Mouse (Mus musculus): ENCODE results near the gene Sstr2.
"Not testable (repeated sequence)": the region's sequence is repeated elsewhere in the genome, so short reads cannot be mapped to it uniquely, and the experiment has no call there.

The Sstr2 gene

GRCm38 (mm10) chr11:113657221-113657620, 38.1 kb downstream of the Sstr2 start:
- no peak for DNase-seq (ENCODE audit: low spot score)

- no peak for DNase-seq (ENCODE audit: low spot score)
Observed at GRCm38 (mm10) chr11:113658319-113658718, 39.2 kb downstream of the Sstr2 start.

GRCm38 (mm10) chr11:113658763-113659162, 39.6 kb downstream of the Sstr2 start:
- no peak for DNase-seq (ENCODE audit: low spot score)

DNA sequence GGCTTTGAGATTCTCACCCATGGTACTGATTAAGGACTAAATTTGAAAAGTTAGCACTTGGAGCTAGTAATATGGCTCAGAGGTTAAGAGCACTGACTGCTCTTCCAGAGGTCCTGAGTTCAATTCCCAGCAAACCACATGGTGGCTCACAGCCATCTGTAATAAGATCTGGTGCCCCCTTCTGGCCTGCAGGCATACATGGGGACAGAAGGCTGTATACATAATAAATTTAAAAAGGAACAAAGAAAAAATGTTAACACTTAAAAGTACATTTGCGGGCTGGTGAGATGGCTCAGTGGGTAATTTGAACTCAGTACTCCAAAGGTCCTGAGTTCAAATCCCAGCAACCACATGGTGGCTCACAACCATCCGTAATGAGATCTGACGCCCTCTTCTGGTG, 41.1 kb downstream of the Sstr2 start:
- not testable (repeated sequence) for DNase-seq (ENCODE audit: low spot score)

DNA sequence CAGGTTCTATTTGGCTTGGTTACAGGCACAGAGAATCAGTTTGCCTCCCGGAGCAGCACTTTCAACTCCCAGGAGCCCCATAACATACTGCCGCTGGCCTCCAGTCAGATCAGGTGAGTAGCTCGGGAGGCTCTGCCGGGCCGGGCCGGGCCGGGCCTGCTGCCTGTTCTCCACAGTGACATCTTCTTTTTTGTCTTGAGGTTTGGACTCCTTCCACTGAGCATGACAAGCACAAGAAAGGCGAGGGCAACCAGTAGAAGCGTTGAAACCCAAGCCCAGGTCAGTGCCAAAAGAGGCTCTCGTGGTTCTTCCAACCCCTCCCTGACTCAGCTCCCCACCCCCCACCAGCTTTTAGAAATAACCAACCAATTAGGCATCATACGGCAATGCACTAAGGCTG, 41.8 kb downstream of the Sstr2 start:
- DNase-seq (ENCODE audit: low spot score), result no peak

- no peak for DNase-seq (ENCODE audit: low spot score)
Observed at GRCm38 (mm10) chr11:113661835-113662351, 42.8 kb downstream of the Sstr2 start.

DNA sequence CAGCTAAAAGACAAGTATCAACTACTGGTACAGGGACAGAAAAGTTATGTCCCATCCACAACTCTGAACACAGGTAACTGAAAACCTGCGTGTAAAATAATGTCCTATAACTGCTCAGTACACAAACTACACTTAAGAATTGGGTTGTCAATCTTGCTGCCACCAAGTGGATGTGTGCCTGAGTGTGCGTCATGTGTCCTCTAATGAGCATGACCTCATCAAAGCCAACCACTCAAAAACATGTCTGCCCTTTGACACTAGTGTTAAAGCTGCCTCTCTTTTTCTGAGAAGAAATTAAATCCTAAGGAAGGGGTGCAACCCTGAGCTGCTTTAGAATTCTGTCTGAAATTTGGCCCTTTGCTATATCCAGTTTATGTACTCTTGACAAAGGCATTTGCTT, 45.1 kb downstream of the Sstr2 start:
- DNase-seq (ENCODE audit: low spot score), result no peak

- DNase-seq (ENCODE audit: low spot score), result no peak
Observed at GRCm38 (mm10) chr11:113666205-113666604, 47.1 kb downstream of the Sstr2 start.

DNA sequence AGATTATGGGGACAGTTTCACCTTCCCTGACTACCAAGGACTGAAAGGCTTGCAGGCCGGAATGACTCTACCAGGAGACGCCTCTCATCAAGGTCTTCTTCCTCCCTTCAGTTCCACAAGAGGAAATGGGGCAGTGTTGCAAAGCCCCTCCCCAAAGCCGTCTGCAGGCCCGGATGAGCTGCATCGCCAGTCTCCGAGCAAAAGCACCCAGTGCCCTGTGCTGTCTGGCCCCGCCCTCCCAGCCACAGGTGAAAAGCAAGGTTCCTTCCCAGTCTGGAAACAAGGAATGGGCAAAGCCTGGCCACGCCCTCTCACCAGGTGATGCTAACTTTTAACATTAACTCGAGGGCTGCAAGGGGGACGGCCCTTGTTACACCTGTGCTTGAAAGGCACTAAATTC, 47.5 kb downstream of the Sstr2 start:
- no peak for DNase-seq (ENCODE audit: low spot score)

DNA sequence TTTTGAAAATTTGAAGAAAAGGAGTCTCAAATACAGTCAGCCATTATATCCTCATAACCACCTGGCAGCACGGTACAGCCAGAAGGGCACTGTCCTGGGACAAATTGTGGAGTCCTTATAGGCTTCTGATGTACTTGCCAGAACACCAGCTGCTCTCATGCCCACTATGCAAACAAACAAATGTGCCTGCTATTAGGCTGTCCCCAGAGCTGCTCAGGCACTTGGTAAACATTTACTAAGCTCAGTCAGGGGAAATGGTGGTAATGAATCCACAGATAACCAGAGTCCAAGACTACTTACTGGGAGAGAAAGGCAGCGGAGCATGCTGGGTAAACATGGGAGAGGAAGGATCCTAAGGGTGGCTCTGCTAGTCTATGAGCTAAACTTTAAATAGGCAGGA, 48.0 kb downstream of the Sstr2 start:
- no peak for DNase-seq (ENCODE audit: low spot score)

DNA sequence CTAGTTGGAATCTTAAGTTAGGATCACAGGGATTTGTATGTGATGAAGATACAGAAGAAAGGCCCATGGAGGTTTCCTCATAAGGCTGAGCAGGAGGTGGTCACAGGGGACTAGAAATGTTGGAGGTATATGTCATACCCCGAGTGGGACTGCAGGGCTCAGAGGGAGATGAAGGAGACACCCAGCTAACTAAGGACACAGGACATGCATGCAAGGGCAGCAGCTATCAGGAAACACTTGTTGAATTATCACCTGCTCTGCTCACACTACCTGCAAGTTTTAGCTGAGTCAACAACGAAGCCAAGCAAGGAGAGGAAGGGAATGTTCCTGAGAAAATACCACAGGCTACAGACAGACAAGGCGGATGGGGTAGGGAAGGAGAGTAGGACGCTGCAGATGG, 48.6 kb downstream of the Sstr2 start:
- no peak for DNase-seq (ENCODE audit: low spot score)

DNA sequence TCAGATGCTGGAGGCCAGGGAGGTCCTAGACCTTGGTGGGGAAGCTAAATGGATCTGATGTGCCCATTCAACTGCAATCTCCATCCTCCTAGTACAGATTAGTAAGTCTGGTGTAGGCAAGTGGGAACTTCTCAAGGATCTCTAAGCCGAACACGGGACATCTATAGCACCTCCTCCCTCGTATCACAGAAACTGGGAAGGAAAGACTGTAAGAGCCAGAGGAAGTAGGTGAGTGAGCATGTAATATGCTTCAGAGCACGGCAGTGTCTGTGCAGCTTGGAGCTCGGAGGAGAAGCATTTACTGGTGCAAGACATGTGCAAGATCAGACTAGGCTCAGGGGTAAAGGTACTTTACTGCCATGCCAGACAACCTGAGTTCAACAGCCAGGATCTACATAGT, 49.7 kb downstream of the Sstr2 start:
- DNase-seq (ENCODE audit: low spot score), result no peak

DNA sequence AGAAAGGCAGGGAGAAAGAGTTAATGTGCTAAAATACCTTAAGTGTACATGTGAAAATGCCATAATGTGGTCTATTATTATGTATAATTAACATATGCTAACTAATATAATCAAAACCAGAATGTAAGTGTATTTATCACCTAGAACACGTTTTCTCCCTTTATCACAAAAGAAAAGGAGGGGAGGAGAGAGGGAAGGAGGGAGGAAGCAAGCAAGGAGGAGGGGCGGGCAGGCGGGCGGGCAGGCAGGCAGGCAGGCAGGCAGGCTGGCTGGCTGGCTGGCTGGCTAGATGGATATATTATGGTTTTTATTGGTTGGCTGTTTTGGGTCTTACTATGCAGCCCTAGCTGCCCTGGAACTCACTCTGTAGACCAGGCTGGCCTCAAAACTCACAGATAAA, 50.6 kb downstream of the Sstr2 start:
- no peak for DNase-seq (ENCODE audit: low spot score)

DNA sequence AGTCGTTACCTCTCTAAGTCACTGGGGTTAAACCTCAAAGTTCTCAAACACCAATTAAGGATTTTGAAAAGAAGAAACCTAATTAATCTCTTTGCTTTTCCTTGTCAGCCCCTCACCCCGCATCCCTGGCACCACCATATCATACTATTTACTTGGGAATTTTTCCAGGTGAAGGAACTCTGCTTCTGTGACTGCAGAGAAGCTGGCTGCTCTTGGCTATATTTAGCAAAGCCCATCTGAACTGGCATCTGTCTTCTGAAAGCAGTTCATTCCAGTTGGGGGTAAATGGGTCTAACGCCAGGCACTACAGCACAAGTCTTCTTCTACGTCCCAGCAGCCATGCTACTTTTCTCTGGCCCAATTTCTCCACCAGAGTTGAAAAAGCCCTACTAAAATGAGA, 54.5 kb downstream of the Sstr2 start:
- DNase-seq (ENCODE audit: low spot score), result no peak

- DNase-seq (ENCODE audit: low spot score), result no peak
Observed at GRCm38 (mm10) chr11:113674595-113674994, 55.5 kb downstream of the Sstr2 start.

Data from layer of hippocampus, adult 9-10 months (tissue).